Mouse (Mus musculus): ENCODE measurements at regions not wholly inside any gene's neighbourhood (a gene's known extent, or its start where the extent isn't known, plus 50 kb on each side); places are given as distances from the start of the nearest gene placed in this dataset.

DNA sequence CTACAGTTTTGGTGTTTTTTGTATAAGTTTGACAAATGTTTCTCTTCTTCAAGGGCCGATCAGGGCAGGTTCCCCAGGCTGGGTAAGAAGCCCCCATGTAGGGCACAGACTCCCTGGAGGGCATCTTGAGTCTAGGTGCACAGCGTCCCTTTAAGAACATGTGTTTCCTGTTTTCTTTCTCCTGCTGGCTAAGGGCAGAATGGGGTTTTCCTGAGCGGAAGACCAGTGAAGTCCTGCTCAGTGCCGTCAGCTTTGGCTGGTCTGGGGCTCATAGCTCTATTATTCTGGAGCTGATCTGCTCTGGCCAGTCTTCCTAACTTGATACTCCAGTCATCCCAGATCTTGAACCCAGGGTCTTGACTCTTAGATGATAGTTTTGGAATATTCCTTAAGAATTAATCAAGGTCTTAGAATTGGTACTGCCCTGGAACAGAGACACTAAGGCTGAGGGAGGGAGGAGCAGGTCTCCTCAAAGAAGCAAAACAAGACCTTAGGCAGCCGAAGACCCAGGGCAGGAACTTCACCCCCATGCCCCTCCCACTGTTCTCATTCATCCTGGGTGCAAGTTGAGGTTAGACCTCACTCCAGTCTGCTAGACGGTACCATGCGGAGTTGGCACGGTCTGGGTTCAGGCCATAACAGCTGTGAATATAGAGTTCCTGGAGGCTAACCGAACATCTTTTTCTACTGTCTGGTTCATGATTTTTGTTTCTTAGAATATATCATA is 70.8 kb upstream of the Haao start:
- no peak for TF ChIP-seq POLR2A (IDR thresholded peaks at IDR 0.05; ENCODE audit: borderline replicate concordance, insufficient read depth, low read length)
- TF ChIP-seq CTCF (IDR thresholded peaks at IDR 0.05; ENCODE audit: borderline replicate concordance, insufficient read depth, low read depth, low read length) = no peak

All from cerebellum, adult 2 months (tissue).